Mouse (Mus musculus) ES-E14 (cell line): ENCODE measurements around the gene Slc12a5. TPM values are rescaled to one million over a fixed set of nuclear protein-coding genes. Genes with fewer than 3 reads are reported as not detected.

Source experiments
- DNase-seq: peaks from one replicate; pipeline ENCODE4 v3.0.0-alpha.2; 2013; ENCODE audit warnings: low read depth, low spot score
- H3K27ac ChIP-seq: 2 replicates; pipeline ENCODE4 v1.5.1; 2012; ENCODE audit warnings: low read depth, mild to moderate bottlenecking, low read length, moderate library complexity, mixed read lengths; ENCODE audit not compliant: poor library complexity, insufficient read depth, severe bottlenecking
- H3K36me3 ChIP-seq: 2 replicates; pipeline ENCODE4 v1.6.1; 2012; ENCODE audit warnings: mild to moderate bottlenecking, low read length, moderate library complexity, mixed read lengths; ENCODE audit not compliant: control insufficient read depth, poor library complexity, insufficient read depth, severe bottlenecking
- H3K4me1 ChIP-seq, 2 experiments: fragments of 150-350 bp in 1 of 2; sonication (generic) in 1 of 2; 2 replicates each; pipeline ENCODE4 v1.6.1; 2012; ENCODE audit warnings: low read length in 2 of 2, mild to moderate bottlenecking in 1 of 2, mixed read lengths in 1 of 2; ENCODE audit not compliant: control insufficient read depth in 2 of 2, insufficient read depth in 2 of 2, poor library complexity in 1 of 2
- H3K4me3 ChIP-seq, 2 experiments: fragments of 150-350 bp in 1 of 2; sonication (generic) in 1 of 2; 2 replicates each; pipeline ENCODE4 v1.5.1; 2012; ENCODE audit warnings: low read length in 2 of 2, low read depth in 1 of 2, mild to moderate bottlenecking in 1 of 2, mixed read lengths in 1 of 2; ENCODE audit not compliant: insufficient read depth in 1 of 2, poor library complexity in 1 of 2, severe bottlenecking in 1 of 2
- H3K9ac ChIP-seq: 2 replicates; pipeline ENCODE4 v1.6.1; 2012; ENCODE audit warnings: low read depth, mild to moderate bottlenecking, low read length, mixed read lengths; ENCODE audit not compliant: poor library complexity, insufficient read depth, severe bottlenecking
- H3K9me3 ChIP-seq: fragments of 150-350 bp; sonication (generic); 2 replicates; pipeline ENCODE4 v1.6.1; 2012; ENCODE audit warnings: low read depth, mild to moderate bottlenecking, low read length; ENCODE audit not compliant: control insufficient read depth, insufficient read depth
- CHD2 ChIP-seq: IDR thresholded peaks from 2 replicates; pipeline ENCODE4 v1.6.1; 2014; ENCODE audit warnings: mild to moderate bottlenecking, low read depth, low read length, inconsistent platforms
- HCFC1 ChIP-seq: IDR thresholded peaks from 2 replicates; pipeline ENCODE4 v1.6.1; 2012; ENCODE audit warnings: low read length, inconsistent platforms, borderline replicate concordance; ENCODE audit not compliant: insufficient read depth
- MAFK ChIP-seq: IDR thresholded peaks from 2 replicates; pipeline ENCODE4 v1.6.1; 2014; ENCODE audit warnings: mild to moderate bottlenecking, low read depth, low read length, inconsistent platforms; ENCODE audit not compliant: insufficient read depth
- ZC3H11A ChIP-seq: IDR thresholded peaks from 2 replicates; pipeline ENCODE4 v1.6.1; 2012; ENCODE audit warnings: low read depth, mild to moderate bottlenecking, inconsistent platforms, low read length, borderline replicate concordance
- ZNF384 ChIP-seq: IDR thresholded peaks from 2 replicates; pipeline ENCODE4 v1.6.1; 2012; ENCODE audit warnings: low read depth, low read length, inconsistent platforms
- in situ Hi-C, 2 experiments: fragments of 600-800 bp; cut with MboI; formaldehyde crosslinking; loops; one replicate each; pipeline ENCODE4 v1.15.1; 2025; ENCODE audit warnings: low sequenced_read_pairs in 2 of 2, inconsistent platforms in 1 of 2; ENCODE audit not compliant: unreplicated experiment in 2 of 2
- total RNA-seq: library from RNA; depleted of rRNA; stranded (reverse); fragments of 300-350 nt; gene quantifications from 2 replicates; pipeline ENCODE4 v1.2.3, GENCODE M21; 2012

The Slc12a5 gene
- total RNA-seq, 1 experiment = 1.7 TPM

DNA sequence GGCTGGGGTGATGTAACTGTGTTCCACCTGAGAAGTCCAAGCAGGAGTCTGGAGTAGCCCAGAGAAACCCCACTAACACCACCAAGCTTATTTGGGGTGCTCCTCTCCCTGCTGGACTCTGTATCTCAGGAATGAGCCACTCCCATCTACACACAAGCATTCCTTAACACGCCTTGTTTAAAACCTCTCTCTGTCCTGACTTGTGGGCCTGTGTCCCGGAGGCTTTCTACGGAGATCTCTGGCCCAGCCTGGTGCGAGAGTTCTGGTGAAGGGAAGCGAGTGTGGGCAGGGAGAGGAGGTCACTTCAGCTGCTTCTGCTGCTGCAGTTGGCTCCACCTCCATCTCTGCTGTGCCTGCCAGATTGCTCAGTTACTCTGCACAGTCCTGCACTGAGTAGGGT is 4.4 kb upstream of the Slc12a5 start:
- Histone ChIP-seq H3K36me3 (no peaks in the 10 kb centered on the region), H3K9me3 (no peaks in the 10 kb centered on the region), H3K4me3 (no peak overlapping the region), H3K27ac (no peak overlapping the region), H3K9ac (no peak overlapping the region), H3K4me1 (peaks cover 0 to 15% of the 10 kb centered on the region in 2 experiments; a peak in 1 of 4 replicates)
- DNase-seq = no peak
- in situ Hi-C loops = no loop called here
- no peak for TF ChIP-seq HCFC1
- TF ChIP-seq ZNF384 = no peak
- TF ChIP-seq MAFK = no peak
- no peak for TF ChIP-seq CHD2
- TF ChIP-seq ZC3H11A = no peak

DNA sequence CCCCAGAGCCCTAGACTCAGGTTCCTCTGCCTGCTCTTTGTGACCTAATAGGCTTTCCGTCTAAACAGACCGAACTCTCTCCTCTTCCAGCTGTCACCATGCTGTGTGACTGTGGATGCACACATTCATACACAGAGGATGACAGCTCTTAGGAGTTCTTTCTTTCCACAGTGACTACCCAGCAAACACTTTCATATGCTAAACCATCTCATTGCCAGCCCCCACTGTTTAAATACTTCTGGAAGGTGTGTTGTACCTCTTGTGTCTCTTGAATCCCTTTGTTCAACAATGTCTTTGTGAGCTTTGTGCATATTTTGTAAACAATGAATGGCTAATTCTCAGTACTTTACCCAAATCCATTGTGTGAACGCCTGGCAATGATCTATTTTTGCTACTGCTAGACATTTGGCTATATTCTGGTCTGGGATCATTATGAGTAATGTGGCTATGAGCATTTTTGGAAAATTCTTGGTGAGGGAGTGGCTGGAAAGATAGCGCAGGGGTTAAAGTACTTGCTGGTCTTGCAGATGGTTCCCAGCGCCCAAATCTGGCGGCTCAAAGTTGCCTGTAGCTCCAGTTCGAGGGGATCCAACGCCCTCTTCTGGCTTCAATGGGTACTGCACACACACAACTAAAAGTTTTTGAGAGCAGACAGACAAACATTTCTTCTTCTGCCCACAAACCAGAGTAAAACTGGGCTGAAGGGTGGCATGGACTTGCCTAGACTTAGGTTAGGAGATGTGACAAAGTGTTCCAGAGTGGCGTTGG is 2.9 kb upstream of the Slc12a5 start:
- Histone ChIP-seq H3K9ac (no peak overlapping the region), H3K27ac (no peak overlapping the region), H3K36me3 (no peaks in the 10 kb centered on the region), H3K4me1 (peaks cover 0 to 19% of the 10 kb centered on the region in 2 experiments; a peak in 1 of 4 replicates), H3K4me3 (no peak overlapping the region), H3K9me3 (no peaks in the 10 kb centered on the region)
- in situ Hi-C loops = no loop called here
- peak; percentile 52 for DNase-seq
- TF ChIP-seq HCFC1 = no peak
- no peak for TF ChIP-seq MAFK
- no peak for TF ChIP-seq CHD2
- TF ChIP-seq ZC3H11A = no peak
- TF ChIP-seq ZNF384 = no peak

- H3K36me3 ChIP-seq = no peaks in the 10 kb centered on the region
- H3K27ac ChIP-seq = no peak overlapping the region
- no peaks in the 10 kb centered on the region for H3K9me3 ChIP-seq
- DNase-seq = no peak
- TF ChIP-seq CHD2 (no peak), ZNF384 (no peak), MAFK (no peak), ZC3H11A (no peak), HCFC1 (no peak)
- H3K9ac ChIP-seq = no peak overlapping the region
- in situ Hi-C loops = no loop called here
- H3K4me3 ChIP-seq = peak overlapping the region; percentile 72 to 74; a peak in 3 of 4 replicates
- peaks cover 0 to 13% of the 10 kb centered on the region in 2 experiments; a peak in 1 of 4 replicates for H3K4me1 ChIP-seq
Measured at GRCm38 (mm10) chr2:164961506-164962182, 1.0 kb downstream of the Slc12a5 start.

DNA sequence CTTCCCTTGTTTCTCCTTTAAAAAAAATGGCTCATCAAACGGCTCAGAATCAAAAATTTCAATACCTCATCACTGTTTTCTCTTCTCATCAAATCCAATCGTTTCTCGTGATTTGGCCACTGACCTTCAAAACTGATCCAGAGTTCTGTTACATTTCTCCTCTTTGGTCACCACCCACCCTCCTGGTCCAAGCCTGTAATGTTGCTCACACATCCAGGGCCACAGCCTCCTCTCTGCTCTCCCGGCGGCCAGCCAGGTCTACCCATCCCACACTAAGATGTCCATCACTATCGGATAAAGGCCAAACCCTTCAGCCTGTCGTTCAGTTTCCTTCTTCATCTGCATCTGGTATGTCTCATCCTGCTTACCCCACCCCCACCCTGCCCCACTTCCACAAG is 1.6 kb downstream of the Slc12a5 start:
- Histone ChIP-seq H3K9me3 (no peaks in the 10 kb centered on the region), H3K4me1 (peaks cover 0 to 8% of the 10 kb centered on the region in 2 experiments; a peak in 1 of 4 replicates), H3K27ac (no peak overlapping the region), H3K4me3 (no peak overlapping the region), H3K9ac (no peak overlapping the region), H3K36me3 (no peaks in the 10 kb centered on the region)
- TF ChIP-seq HCFC1 (no peak), CHD2 (no peak), MAFK (no peak), ZNF384 (no peak), ZC3H11A (no peak)
- in situ Hi-C loops = no loop called here
- DNase-seq = no peak
